Mouse (Mus musculus) urinary bladder, postnatal 25 days (tissue): Measurements from ENCODE around the gene Akr1b3.
"Not testable (repeated sequence)": the region's sequence is repeated elsewhere in the genome, so short reads cannot be mapped to it uniquely, and the experiment has no call there.

Experiments
- DNase-seq: peaks from one replicate; pipeline ENCODE4 v3.0.0; 2022; ENCODE audit warnings: low spot score

The Akr1b3 gene

GRCm38 (mm10) chr6:34316854-34317771 lies at the start of gene Akr1b3:
TSS of gene Akr1b3 (minus strand) at chr6:34317478.
- DNase-seq, result peak; percentile 73

- DNase-seq, result no peak
Measured at GRCm38 (mm10) chr6:34364217-34365136, 47.2 kb upstream of the Akr1b3 start.

GRCm38 (mm10) chr6:34355841-34356240 lies 38.6 kb upstream of the Akr1b3 start:
- no peak for DNase-seq

GRCm38 (mm10) chr6:34355349-34355747 lies 38.1 kb upstream of the Akr1b3 start:
- DNase-seq, result no peak

GRCm38 (mm10) chr6:34354354-34355348 lies 37.4 kb upstream of the Akr1b3 start:
- no peak for DNase-seq

GRCm38 (mm10) chr6:34353658-34354353 lies 36.5 kb upstream of the Akr1b3 start, which contains the start of gene Akr1b8:
TSS of gene Akr1b8 (plus strand) at chr6:34354119.
- DNase-seq, result no peak

GRCm38 (mm10) chr6:34352401-34352800 lies 35.1 kb upstream of the Akr1b3 start:
- no peak for DNase-seq

GRCm38 (mm10) chr6:34351481-34351880 lies 34.2 kb upstream of the Akr1b3 start:
- not testable (repeated sequence) for DNase-seq

- DNase-seq, result no peak
Measured at GRCm38 (mm10) chr6:34350037-34350699, 32.9 kb upstream of the Akr1b3 start.

GRCm38 (mm10) chr6:34346096-34346898 lies 29.0 kb upstream of the Akr1b3 start:
- DNase-seq, result peak; percentile 75

- DNase-seq, result no peak
Measured at GRCm38 (mm10) chr6:34344935-34345334, 27.7 kb upstream of the Akr1b3 start.

GRCm38 (mm10) chr6:34344135-34344850 lies 27.0 kb upstream of the Akr1b3 start:
- DNase-seq, result no peak

- DNase-seq, result no peak
Measured at GRCm38 (mm10) chr6:34343426-34343825, 26.1 kb upstream of the Akr1b3 start.

- DNase-seq, result no peak
Measured at GRCm38 (mm10) chr6:34342476-34342875, 25.2 kb upstream of the Akr1b3 start.

GRCm38 (mm10) chr6:34341991-34342390 lies 24.7 kb upstream of the Akr1b3 start:
- no peak for DNase-seq

GRCm38 (mm10) chr6:34337799-34338198 lies 20.5 kb upstream of the Akr1b3 start:
- no peak for DNase-seq

GRCm38 (mm10) chr6:34334673-34335072 lies 17.4 kb upstream of the Akr1b3 start:
- no peak for DNase-seq

- DNase-seq, result not testable (repeated sequence)
Measured at GRCm38 (mm10) chr6:34331804-34332203, 14.5 kb upstream of the Akr1b3 start.

- no peak for DNase-seq
Measured at GRCm38 (mm10) chr6:34331379-34331778, 14.1 kb upstream of the Akr1b3 start.
